In the genomic region with DNA sequence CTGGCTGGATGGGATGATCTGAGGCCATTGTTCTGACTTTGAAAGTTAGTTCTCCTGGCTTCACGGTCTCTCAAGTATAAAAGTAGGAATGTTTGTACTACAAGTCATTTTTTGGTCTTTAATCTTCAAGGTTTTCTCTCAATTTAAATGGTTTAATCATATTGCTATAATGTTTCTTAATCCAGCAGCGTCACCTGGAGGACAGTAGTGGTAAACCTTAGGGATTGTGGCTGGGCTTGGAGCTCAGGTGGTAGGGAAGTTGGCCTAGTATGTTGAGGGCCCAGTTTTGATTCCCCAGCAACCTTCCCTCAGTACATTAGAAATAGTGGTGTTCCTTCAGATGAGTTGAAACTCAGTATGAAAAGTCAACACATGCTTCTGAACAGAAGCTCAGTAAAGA, we compare ENCODE assay signal across 8 mouse cellular contexts. TPM values are rescaled to one million over a fixed set of nuclear protein-coding genes. Genes with fewer than 3 reads are reported as not detected.
DNase-seq lines count a peak whose midpoint lies in the region; ATAC-seq and TF ChIP-seq lines count a peak whose summit lies in the region.

No protein-coding gene starts in this region.

- WGBS in hindbrain, embryonic 14.5 days: 90% methylated on average over 2 of the region's 2 CpGs
- WGBS in hindbrain, embryonic 10.5 days: 90% methylated on average over 2 of the region's 2 CpGs
- WGBS in midbrain, embryonic 16.5 days: 82% methylated on average over 2 of the region's 2 CpGs

- H3K4me1 ChIP-seq in hindbrain, embryonic 14.5 days (replicated peaks; ENCODE audit: control insufficient read depth, insufficient read depth, low read length): peaks cover 45% of the 10 kb centered on the region
- H3K4me1 ChIP-seq in hindbrain, embryonic 10.5 days (replicated peaks): peaks cover 36% of the 10 kb centered on the region
- peaks cover 76% of the 10 kb centered on the region for H3K4me1 ChIP-seq in E14TG2a.4 (replicated peaks; ENCODE audit: low read depth, low read length)
- H3K4me1 ChIP-seq in midbrain, embryonic 16.5 days (ENCODE audit: control insufficient read depth, insufficient read depth, low read length): peaks cover 57% of the 10 kb centered on the region

- peak; percentile 55 for TF ChIP-seq CTCF in E14TG2a.4 (conservative IDR thresholded peaks at IDR 0.05; ENCODE audit: low read length)
- TF ChIP-seq CTCF in brain, embryonic 14.5 days (IDR thresholded peaks at IDR 0.05; ENCODE audit: borderline replicate concordance, extremely low read depth, insufficient read depth, insufficient read length): peak; percentile 16; the same call in 1 of the 2 replicates

- H3K4me3 ChIP-seq in hindbrain, embryonic 14.5 days (replicated peaks; ENCODE audit: low read length): no peak overlapping the region
- no peak overlapping the region; the same call in 1 of the 2 replicates for H3K4me3 ChIP-seq in hindbrain, embryonic 10.5 days
- peak overlapping the region; percentile 95; the same call in 1 of the 2 replicates for H3K4me3 ChIP-seq in E14TG2a.4 (replicated peaks; ENCODE audit: low read length)
- H3K4me3 ChIP-seq in midbrain, embryonic 16.5 days (ENCODE audit: low read depth, low read length): no peak overlapping the region

- H3K9me3 ChIP-seq in hindbrain, embryonic 14.5 days (ENCODE audit: control insufficient read depth, low read length): no peaks in the 10 kb centered on the region
- H3K9me3 ChIP-seq in hindbrain, embryonic 10.5 days: no peaks in the 10 kb centered on the region
- no peaks in the 10 kb centered on the region for H3K9me3 ChIP-seq in E14TG2a.4 (ENCODE audit: low read length)
- no peaks in the 10 kb centered on the region for H3K9me3 ChIP-seq in midbrain, embryonic 16.5 days (replicated peaks; ENCODE audit: control insufficient read depth, low read length, poor library complexity, severe bottlenecking)

- no peak for TF ChIP-seq POLR2A in brain, embryonic 14.5 days (IDR thresholded peaks at IDR 0.05; ENCODE audit: borderline replicate concordance, extremely low read depth, insufficient read depth, insufficient read length, poor library complexity, severe bottlenecking)

- no peak overlapping the region for H3K27ac ChIP-seq in hindbrain, embryonic 14.5 days
- H3K27ac ChIP-seq in hindbrain, embryonic 10.5 days: no peak overlapping the region
- no peak overlapping the region for H3K27ac ChIP-seq in midbrain, embryonic 16.5 days (ENCODE audit: low read length)

- H3K27me3 ChIP-seq in hindbrain, embryonic 14.5 days (ENCODE audit: control insufficient read depth, insufficient read depth, low read length): no peaks in the 10 kb centered on the region
- H3K27me3 ChIP-seq in hindbrain, embryonic 10.5 days (ENCODE audit: insufficient read depth, poor library complexity, severe bottlenecking): no peaks in the 10 kb centered on the region
- no peaks in the 10 kb centered on the region for H3K27me3 ChIP-seq in E14TG2a.4 (ENCODE audit: insufficient read depth, low read length)
- no peaks in the 10 kb centered on the region for H3K27me3 ChIP-seq in midbrain, embryonic 16.5 days (ENCODE audit: control insufficient read depth, insufficient read depth, low read depth, low read length)

- H3K4me2 ChIP-seq in hindbrain, embryonic 14.5 days (replicated peaks): peak overlapping the region; percentile 87
- peak overlapping the region; percentile 23 for H3K4me2 ChIP-seq in midbrain, embryonic 16.5 days (ENCODE audit: low read length)

- no peak for ATAC-seq in hindbrain, embryonic 14.5 days (ENCODE audit: low FRiP score)
- ATAC-seq in midbrain, embryonic 16.5 days: no peak

- no peak for DNase-seq in hindbrain, embryonic 14.5 days (ENCODE audit: low spot score)
- no peak for DNase-seq in hindbrain, embryonic 10.5 days (ENCODE audit: low spot score)
- no peak for DNase-seq in brain, embryonic 14.5 days (ENCODE audit: low read depth)
- DNase-seq in gastrocnemius, postnatal 36 days: no peak
- DNase-seq in frontal cortex, postnatal 14 days (ENCODE audit: low spot score in 2 of 2): no peak
- no peak for DNase-seq in adrenal gland, postnatal 14 days

- intact Hi-C loops in gastrocnemius, postnatal 36 days (cut with DNase I): no loop called here

- H3K36me3 ChIP-seq in hindbrain, embryonic 14.5 days (replicated peaks; ENCODE audit: control insufficient read depth, insufficient read depth): peaks cover 36% of the 10 kb centered on the region
- peaks cover 56% of the 10 kb centered on the region for H3K36me3 ChIP-seq in hindbrain, embryonic 10.5 days
- peaks cover 64% of the 10 kb centered on the region for H3K36me3 ChIP-seq in E14TG2a.4 (ENCODE audit: insufficient read depth, low read length)
- no peaks in the 10 kb centered on the region for H3K36me3 ChIP-seq in midbrain, embryonic 16.5 days (ENCODE audit: control insufficient read depth, insufficient read depth, low read length)

- H3K9ac ChIP-seq in hindbrain, embryonic 14.5 days: no peak overlapping the region
- H3K9ac ChIP-seq in midbrain, embryonic 16.5 days (ENCODE audit: low read depth, low read length): no peak overlapping the region

RNA-seq across cellular contexts. Expression of a gene that starts 3.0 kb away (rescaled TPM):
- polyA plus RNA-seq in hindbrain, embryonic 14.5 days (2014; fragmentation: Nextera tagmentation; extraction: Ambion mirVana): 745 and 907 TPM in 2 replicates
- 430 and 455 TPM in 2 replicates for polyA plus RNA-seq in hindbrain, embryonic 10.5 days (2016; fragmentation: Nextera tagmentation; extraction: Ambion mirVana)
- 379 and 484 TPM in 2 replicates for polyA plus RNA-seq in brain, embryonic 14.5 days (2012; rRNA removed)
- 878 and 976 TPM in 2 replicates for polyA plus RNA-seq in midbrain, embryonic 16.5 days (2015; fragmentation: Nextera tagmentation; extraction: Ambion mirVana)
- 10 to 100 TPM; 46.7 to 47.6 TPM for total RNA-seq in gastrocnemius, postnatal 36 days (2021)
- total RNA-seq in adrenal gland, postnatal 14 days (2021): 162 and 166 TPM in 2 replicates
